Mouse (Mus musculus) liver, embryonic 15.5 days (tissue): ENCODE results near the gene Lysmd2. TPM values are rescaled to one million over a fixed set of nuclear protein-coding genes. Genes with fewer than 3 reads are reported as not detected.
"Not testable (repeated sequence)": the region's sequence is repeated elsewhere in the genome, so short reads cannot be mapped to it uniquely, and the experiment has no call there.

Experiments
- ATAC-seq: fragments of 200-750 bp; cut with Nextera tagmentation; 2 replicates; pipeline ENCODE4 v1.8.0; 2017; ENCODE audit warnings: moderate number of reproducible peaks, mild to moderate bottlenecking, moderate library complexity; ENCODE audit not compliant: insufficient read depth
- H3K27ac ChIP-seq: fragments of 300-500 bp; sonication (generic); replicated peaks from 2 replicates; pipeline ENCODE4 v1.5.1; 2015; ENCODE audit warnings: mild to moderate bottlenecking, inconsistent platforms
- H3K27me3 ChIP-seq: fragments of 300-500 bp; sonication (generic); 2 replicates; pipeline ENCODE4 v1.6.1; 2015; ENCODE audit warnings: mild to moderate bottlenecking, inconsistent platforms
- H3K36me3 ChIP-seq: fragments of 300-500 bp; sonication (generic); replicated peaks from 2 replicates; pipeline ENCODE4 v1.6.1; 2015; ENCODE audit warnings: moderate library complexity, mild to moderate bottlenecking, inconsistent platforms
- H3K4me1 ChIP-seq: fragments of 300-500 bp; sonication (generic); replicated peaks from 2 replicates; pipeline ENCODE4 v1.6.1; 2015; ENCODE audit warnings: inconsistent platforms
- H3K4me2 ChIP-seq: fragments of 300-500 bp; sonication (generic); 2 replicates; pipeline ENCODE4 v1.6.1; 2015; ENCODE audit warnings: moderate library complexity, mild to moderate bottlenecking, inconsistent platforms
- H3K4me3 ChIP-seq: fragments of 300-500 bp; sonication (generic); replicated peaks from 2 replicates; pipeline ENCODE4 v1.5.1; 2015; ENCODE audit warnings: mild to moderate bottlenecking, inconsistent platforms
- H3K9ac ChIP-seq: fragments of 300-500 bp; sonication (generic); 2 replicates; pipeline ENCODE4 v1.6.1; 2015; ENCODE audit warnings: moderate library complexity, mild to moderate bottlenecking, inconsistent platforms
- H3K9me3 ChIP-seq: fragments of 300-500 bp; sonication (generic); replicated peaks from 2 replicates; pipeline ENCODE4 v1.6.1; 2016; ENCODE audit warnings: inconsistent platforms
- WGBS: fragments of 180-500 bp; shearing (Covaris S2); methylation state at CpG from one replicate; pipeline ENCODE4 v1.1.7; 2015; ENCODE audit warnings: mixed read lengths; ENCODE audit not compliant: insufficient replicate concordance; 5-methylcytosine and 5-hydroxymethylcytosine counted together
- polyA plus RNA-seq: library from polyadenylated mRNA; unstranded; fragments of >200 nt; fragmentation: Nextera tagmentation; extraction: Ambion mirVana; gene quantifications from 2 replicates; pipeline ENCODE4 v1.2.1, GENCODE M21; 2015

Gene Lysmd2
- polyA plus RNA-seq, 1 experiment from 2014 or later = 1.8 TPM

DNA sequence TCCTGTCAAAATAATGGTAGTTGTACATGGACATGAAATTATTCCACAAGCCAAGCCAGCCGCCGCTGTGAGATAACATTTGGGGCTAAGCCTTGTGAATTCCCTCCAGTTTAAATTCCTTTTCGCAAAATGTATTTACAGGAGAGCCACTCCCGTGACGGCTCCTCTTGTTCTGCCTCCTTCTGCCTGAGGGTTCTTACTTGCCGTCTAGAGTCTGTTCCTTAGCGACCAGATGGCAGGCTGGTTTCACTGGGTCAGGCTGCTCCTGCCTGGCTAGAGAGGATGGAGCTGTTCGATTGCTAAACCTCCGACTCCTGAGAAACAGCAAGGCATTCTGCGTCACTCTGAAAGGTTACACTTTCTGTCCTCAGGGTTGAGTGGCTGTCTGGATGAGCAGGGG, 6.6 kb downstream of the Lysmd2 start:
- no peaks in the 10 kb centered on the region for H3K4me1 ChIP-seq
- no peak overlapping the region for H3K27ac ChIP-seq
- H3K9me3 ChIP-seq = no peaks in the 10 kb centered on the region
- H3K4me2 ChIP-seq = no peak overlapping the region
- peaks cover under 1% of the 10 kb centered on the region for H3K27me3 ChIP-seq
- H3K9ac ChIP-seq = no peak overlapping the region
- 67% methylated on average over 10 of the region's 10 CpGs for WGBS
- H3K4me3 ChIP-seq = no peak overlapping the region
- no peaks in the 10 kb centered on the region for H3K36me3 ChIP-seq
- no peak for ATAC-seq

- 30% methylated on average over 1 of the region's 1 CpGs for WGBS
- Histone ChIP-seq H3K36me3 (no peaks in the 10 kb centered on the region), H3K4me2 (no peak overlapping the region), H3K9ac (no peak overlapping the region), H3K9me3 (no peaks in the 10 kb centered on the region), H3K27me3 (no peaks in the 10 kb centered on the region), H3K4me1 (no peaks in the 10 kb centered on the region), H3K4me3 (no peak overlapping the region), H3K27ac (no peak overlapping the region)
- no peak for ATAC-seq
These were observed 7.4 kb downstream of the Lysmd2 start for GRCm38 (mm10) chr9:75632902-75633301.

DNA sequence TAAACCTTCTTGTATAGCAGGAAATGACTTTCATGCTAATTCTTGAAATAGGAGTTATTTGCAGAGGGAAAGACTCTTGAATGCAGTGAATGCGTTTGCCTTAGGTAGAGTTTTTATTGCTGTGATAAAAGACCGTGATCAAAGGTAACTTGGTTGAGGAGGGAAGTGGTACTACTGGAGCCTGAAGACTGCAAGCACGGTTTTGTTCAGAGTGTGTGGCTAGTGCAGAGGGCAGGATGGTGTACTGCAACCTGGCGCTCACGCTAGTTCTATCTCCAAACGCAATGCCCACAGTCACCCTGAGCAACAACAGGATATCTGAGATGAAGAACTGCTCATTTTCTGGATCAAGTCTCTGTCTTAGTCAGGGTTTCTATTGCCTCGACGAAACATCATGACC, 8.1 kb downstream of the Lysmd2 start:
- ATAC-seq = no peak
- no peaks in the 10 kb centered on the region for H3K9me3 ChIP-seq
- H3K36me3 ChIP-seq = no peaks in the 10 kb centered on the region
- no peaks in the 10 kb centered on the region for H3K27me3 ChIP-seq
- no peak overlapping the region for H3K9ac ChIP-seq
- H3K27ac ChIP-seq = no peak overlapping the region
- 77% methylated on average over 8 of the region's 8 CpGs for WGBS
- H3K4me1 ChIP-seq = no peaks in the 10 kb centered on the region
- no peak overlapping the region for H3K4me3 ChIP-seq
- no peak overlapping the region for H3K4me2 ChIP-seq

GRCm38 (mm10) chr9:75634226-75634625, 8.7 kb downstream of the Lysmd2 start:
- Histone ChIP-seq H3K4me2 (no peak overlapping the region), H3K36me3 (no peaks in the 10 kb centered on the region), H3K4me3 (no peak overlapping the region), H3K27ac (no peak overlapping the region), H3K9ac (no peak overlapping the region), H3K4me1 (no peaks in the 10 kb centered on the region), H3K27me3 (no peaks in the 10 kb centered on the region), H3K9me3 (no peaks in the 10 kb centered on the region)
- ATAC-seq = no peak
- 61% methylated on average over 4 of the region's 4 CpGs for WGBS

DNA sequence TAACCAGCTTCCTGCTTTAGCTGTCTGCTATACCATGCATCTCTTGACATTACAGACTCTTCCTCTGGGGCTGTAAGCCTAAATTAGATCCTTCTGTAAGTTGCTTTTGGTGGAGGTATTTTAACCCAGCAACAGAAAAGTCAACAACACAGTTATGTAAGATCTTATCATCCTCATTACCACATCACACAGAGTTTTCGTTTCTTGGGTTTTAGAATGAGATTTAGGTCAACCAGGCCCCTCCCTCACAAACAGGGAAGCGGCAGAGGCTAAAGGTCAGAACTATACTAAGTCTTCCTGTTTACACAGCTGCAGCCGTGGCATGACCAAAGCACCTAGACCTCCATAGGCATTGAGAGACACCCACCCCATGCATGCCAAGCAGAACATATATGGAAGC, 19.9 kb downstream of the Lysmd2 start:
- Histone ChIP-seq H3K9ac (no peak overlapping the region), H3K36me3 (no peaks in the 10 kb centered on the region), H3K4me2 (no peak overlapping the region), H3K27me3 (no peaks in the 10 kb centered on the region), H3K9me3 (no peaks in the 10 kb centered on the region), H3K4me3 (no peak overlapping the region), H3K27ac (no peak overlapping the region), H3K4me1 (no peaks in the 10 kb centered on the region)
- WGBS = 29% methylated on average over 3 of the region's 3 CpGs
- peak; percentile 47; the same call in 1 of the 2 replicates for ATAC-seq

- no peak overlapping the region for H3K9ac ChIP-seq
- H3K27ac ChIP-seq = no peak overlapping the region
- H3K9me3 ChIP-seq = no peaks in the 10 kb centered on the region
- H3K4me3 ChIP-seq = no peak overlapping the region
- no peak overlapping the region for H3K4me2 ChIP-seq
- no peaks in the 10 kb centered on the region for H3K36me3 ChIP-seq
- H3K4me1 ChIP-seq = no peaks in the 10 kb centered on the region
- WGBS = 42% methylated on average over 12 of the region's 12 CpGs
- no peaks in the 10 kb centered on the region for H3K27me3 ChIP-seq
- ATAC-seq = no peak
These were observed 28.7 kb downstream of the Lysmd2 start for GRCm38 (mm10) chr9:75653981-75654911.

- not testable (repeated sequence) for ATAC-seq, H3K27ac ChIP-seq, H3K9me3 ChIP-seq, H3K4me3 ChIP-seq, H3K9ac ChIP-seq, H3K36me3 ChIP-seq, H3K27me3 ChIP-seq, H3K4me2 ChIP-seq, H3K4me1 ChIP-seq
- WGBS = 73% methylated on average over 3 of the region's 3 CpGs
These were observed 30.9 kb downstream of the Lysmd2 start for GRCm38 (mm10) chr9:75656456-75656855.

- Histone ChIP-seq H3K36me3 (no peaks in the 10 kb centered on the region), H3K27ac (no peak overlapping the region), H3K4me1 (no peaks in the 10 kb centered on the region), H3K4me2 (no peak overlapping the region), H3K27me3 (no peaks in the 10 kb centered on the region), H3K9ac (no peak overlapping the region), H3K9me3 (no peaks in the 10 kb centered on the region), H3K4me3 (no peak overlapping the region)
- no peak for ATAC-seq
- 60% methylated on average over 8 of the region's 8 CpGs for WGBS
These were observed 35.4 kb downstream of the Lysmd2 start for GRCm38 (mm10) chr9:75660917-75661316.

DNA sequence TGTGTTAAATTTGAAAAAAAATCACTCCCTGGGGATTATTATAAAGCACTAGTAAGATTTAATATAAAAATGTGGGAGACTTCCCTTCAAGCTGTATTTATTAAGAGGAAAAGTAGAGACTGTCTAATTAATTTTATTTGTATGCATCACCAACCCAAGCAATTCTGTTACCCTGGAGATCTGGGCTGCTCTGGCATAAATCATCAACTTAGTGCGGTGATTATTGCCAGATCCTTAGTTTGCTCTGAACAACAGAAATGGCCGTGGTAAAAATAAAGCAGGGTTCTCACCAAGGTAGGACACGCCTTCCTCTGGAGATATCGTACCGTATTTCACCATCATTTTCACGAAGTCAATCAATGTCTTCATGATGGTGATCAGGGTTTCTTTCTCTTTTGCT, 39.8 kb downstream of the Lysmd2 start:
- H3K36me3 ChIP-seq = no peaks in the 10 kb centered on the region
- WGBS = 72% methylated on average over 6 of the region's 6 CpGs
- H3K27me3 ChIP-seq = no peaks in the 10 kb centered on the region
- no peak for ATAC-seq
- no peak overlapping the region for H3K4me2 ChIP-seq
- no peak overlapping the region for H3K27ac ChIP-seq
- no peaks in the 10 kb centered on the region for H3K9me3 ChIP-seq
- H3K4me3 ChIP-seq = no peak overlapping the region
- H3K4me1 ChIP-seq = no peaks in the 10 kb centered on the region
- no peak overlapping the region for H3K9ac ChIP-seq

- Histone ChIP-seq H3K27me3 (no peaks in the 10 kb centered on the region), H3K4me1 (no peaks in the 10 kb centered on the region), H3K9ac (no peak overlapping the region), H3K9me3 (no peaks in the 10 kb centered on the region), H3K36me3 (no peaks in the 10 kb centered on the region), H3K4me3 (no peak overlapping the region), H3K27ac (no peak overlapping the region), H3K4me2 (no peak overlapping the region)
- ATAC-seq = no peak
- WGBS = 46% methylated on average over 5 of the region's 5 CpGs
These were observed 41.1 kb downstream of the Lysmd2 start for GRCm38 (mm10) chr9:75666612-75667011.

GRCm38 (mm10) chr9:75672769-75673168, 47.2 kb downstream of the Lysmd2 start:
- no peak overlapping the region for H3K4me2 ChIP-seq
- no peak overlapping the region for H3K9ac ChIP-seq
- H3K9me3 ChIP-seq = no peaks in the 10 kb centered on the region
- H3K27me3 ChIP-seq = no peaks in the 10 kb centered on the region
- no peak overlapping the region for H3K27ac ChIP-seq
- H3K4me3 ChIP-seq = no peak overlapping the region
- WGBS = 57% methylated on average over 6 of the region's 6 CpGs
- H3K4me1 ChIP-seq = no peaks in the 10 kb centered on the region
- no peaks in the 10 kb centered on the region for H3K36me3 ChIP-seq
- ATAC-seq = no peak

DNA sequence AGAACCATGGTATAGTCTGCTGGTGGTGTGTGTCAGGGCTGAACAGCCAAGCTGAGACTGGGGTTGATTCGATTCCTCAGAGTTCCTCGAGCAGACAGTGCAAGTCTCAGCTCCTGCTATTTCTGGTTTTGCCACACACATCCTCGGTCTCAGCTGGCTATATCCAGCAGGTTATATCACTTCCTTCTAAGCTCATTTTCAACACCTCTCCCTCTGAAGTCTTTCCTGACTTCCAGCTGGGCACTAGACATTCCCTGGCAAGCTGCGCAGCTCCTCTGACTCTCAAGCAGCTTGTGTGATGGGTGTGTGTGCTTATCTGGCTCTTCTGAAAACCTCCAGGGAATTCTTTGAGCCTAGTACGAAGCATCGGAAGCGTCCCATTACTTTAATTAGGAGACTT, 50.7 kb downstream of the Lysmd2 start:
- H3K36me3 ChIP-seq = no peaks in the 10 kb centered on the region
- no peaks in the 10 kb centered on the region for H3K27me3 ChIP-seq
- H3K9ac ChIP-seq = no peak overlapping the region
- no peak overlapping the region for H3K27ac ChIP-seq
- H3K4me2 ChIP-seq = no peak overlapping the region
- ATAC-seq = no peak
- H3K9me3 ChIP-seq = no peaks in the 10 kb centered on the region
- no peak overlapping the region for H3K4me3 ChIP-seq
- H3K4me1 ChIP-seq = no peaks in the 10 kb centered on the region
- WGBS = 60% methylated on average over 7 of the region's 7 CpGs
